Mouse (Mus musculus): ENCODE data around the gene C1qtnf3.

- no peak for TF ChIP-seq CTCF (IDR thresholded peaks at IDR 0.05)
- TF ChIP-seq EP300 (IDR thresholded peaks at IDR 0.05) = no peak
These were observed 31.9 kb upstream of the C1qtnf3 start for GRCm38 (mm10) chr15:10920212-10920611.

All from lung, postnatal 0 days (tissue).